Mouse (Mus musculus) spleen, adult 2 months (tissue): ENCODE measurements around the gene Get4.

ENCODE experiments used
- CTCF ChIP-seq: fragments of 200-500 bp; IDR thresholded peaks from 2 replicates; pipeline ENCODE4 v1.5.1; 2011; ENCODE audit warnings: mild to moderate bottlenecking, inconsistent platforms; ENCODE audit not compliant: insufficient read depth, insufficient read length, insufficient replicate concordance; ENCODE audit errors: extremely low read depth
- POLR2A ChIP-seq: fragments of 200-500 bp; IDR thresholded peaks from 2 replicates; pipeline ENCODE4 v1.6.1; 2011; ENCODE audit warnings: low read depth, low read length, inconsistent platforms

GRCm38 (mm10) chr5:139220006-139220515 is 32.1 kb upstream of the Get4 start:
- TF ChIP-seq POLR2A (no peak), CTCF (no peak)
